Mouse (Mus musculus) induced T-regulatory cell, adult 2 months (primary cell): ENCODE measurements around the gene Taf3.

Experiments used
- DNase-seq: peaks from one replicate; pipeline ENCODE4 v3.0.0-alpha.2; 2012; ENCODE audit warnings: low read depth

Gene Taf3

GRCm38 (mm10) chr2:10048461-10048860, at the start of gene Taf3:
Taf3 (minus strand) TSS chr2:10048596.
- DNase-seq = peak; percentile 97

- no peak for DNase-seq
Measured at GRCm38 (mm10) chr2:10094327-10095100, 46.1 kb upstream of the Taf3 start.

GRCm38 (mm10) chr2:10087256-10087850, 39.0 kb upstream of the Taf3 start:
- no peak for DNase-seq

- peak; percentile 46 for DNase-seq
Measured at GRCm38 (mm10) chr2:10082737-10083136, 34.3 kb upstream of the Taf3 start.

GRCm38 (mm10) chr2:10081453-10082080, 33.2 kb upstream of the Taf3 start:
- DNase-seq = peak; percentile 18

GRCm38 (mm10) chr2:10080310-10081010, 32.1 kb upstream of the Taf3 start, which contains the start of the genes Atp5c1 and Kin:
Atp5c1 (minus strand) TSS chr2:10080510.
Kin (plus strand) TSS chr2:10080593.
- DNase-seq = peak; percentile 99

GRCm38 (mm10) chr2:10079745-10080309, 31.4 kb upstream of the Taf3 start:
- peak; percentile 76 for DNase-seq

- DNase-seq = peak; percentile 25
Measured at GRCm38 (mm10) chr2:10076675-10077074, 28.3 kb upstream of the Taf3 start.

GRCm38 (mm10) chr2:10074470-10074869, 26.1 kb upstream of the Taf3 start:
- no peak for DNase-seq

- DNase-seq = no peak
Measured at GRCm38 (mm10) chr2:10071751-10072150, 23.4 kb upstream of the Taf3 start.

GRCm38 (mm10) chr2:10058836-10059235, 10.4 kb upstream of the Taf3 start:
- no peak for DNase-seq

- no peak for DNase-seq
Measured at GRCm38 (mm10) chr2:10051996-10052395, 3.6 kb upstream of the Taf3 start.

GRCm38 (mm10) chr2:10050878-10051277, 2.5 kb upstream of the Taf3 start:
- no peak for DNase-seq

- no peak for DNase-seq
Measured at GRCm38 (mm10) chr2:10049456-10049855, 1.1 kb upstream of the Taf3 start.

GRCm38 (mm10) chr2:10047758-10048436, 499 bp downstream of the Taf3 start:
- peak; percentile 54 for DNase-seq

- no peak for DNase-seq
Measured at GRCm38 (mm10) chr2:10034976-10035375, 13.4 kb downstream of the Taf3 start.

- DNase-seq = no peak
Measured at GRCm38 (mm10) chr2:10033684-10034083, 14.7 kb downstream of the Taf3 start.

- DNase-seq = no peak
Measured at GRCm38 (mm10) chr2:10029755-10030154, 18.6 kb downstream of the Taf3 start.

GRCm38 (mm10) chr2:10024264-10024663, 24.1 kb downstream of the Taf3 start:
- peak; percentile 26 for DNase-seq

GRCm38 (mm10) chr2:10021296-10021695, 27.1 kb downstream of the Taf3 start:
- DNase-seq = no peak

- DNase-seq = no peak
Measured at GRCm38 (mm10) chr2:10014951-10015635, 33.3 kb downstream of the Taf3 start.
